Mouse (Mus musculus): ENCODE data around the gene Cdk5. TPM values are rescaled to one million over a fixed set of nuclear protein-coding genes. Genes with fewer than 3 reads are reported as not detected.
"Not testable (repeated sequence)": the region's sequence is repeated elsewhere in the genome, so short reads cannot be mapped to it uniquely, and the experiment has no call there.

Cdk5 gene
- total and polyA plus RNA-seq, 3 experiments = 12.7 to 26.6 (median 14.3) TPM

DNA sequence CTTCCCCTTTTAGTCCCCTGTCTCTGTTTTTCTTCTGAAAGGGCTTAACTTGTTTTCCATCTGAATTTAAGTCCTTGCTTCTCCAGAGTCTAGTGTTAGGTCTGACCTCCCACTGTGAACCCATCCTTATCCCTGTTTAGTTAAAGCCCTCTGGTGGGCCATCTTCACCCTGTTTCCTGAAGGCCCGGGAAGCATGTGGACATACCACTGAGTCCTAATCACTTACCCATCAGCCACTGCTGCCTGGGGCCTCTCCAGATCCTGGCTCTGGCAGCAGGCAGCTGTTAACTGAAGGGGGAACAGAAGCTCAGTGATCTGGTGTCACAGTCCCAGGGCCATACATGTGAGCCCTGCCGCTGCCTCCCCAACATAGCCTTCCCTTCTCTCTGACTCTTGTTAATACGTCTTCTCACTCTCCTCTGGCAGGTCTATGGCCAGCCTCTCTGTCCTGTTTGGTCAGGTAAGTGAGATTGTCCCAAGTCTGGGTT, 17.9 kb downstream of the Cdk5 start:
- no peak for DNase-seq (ENCODE audit: low spot score)
- H3K9me3 ChIP-seq (replicated peaks) = no peaks in the 10 kb centered on the region
- ATAC-seq (ENCODE audit: extremely low read depth, insufficient number of reproducible peaks, low FRiP score, poor library complexity, severe bottlenecking) = no peak
- TF ChIP-seq TAL1 (conservative IDR thresholded peaks at IDR 0.05; ENCODE audit: low read depth, low read length) (no peak), GATA2 (IDR thresholded peaks at IDR 0.05; ENCODE audit: borderline replicate concordance, low read depth, low read length) (no peak), POLR2AphosphoS5 (IDR thresholded peaks at IDR 0.05; ENCODE audit: insufficient replicate concordance, low read depth, low read length) (no peak), CTCF (IDR thresholded peaks at IDR 0.05; ENCODE audit: low read depth, low read length) (no peak), GATA1 (IDR thresholded peaks at IDR 0.05; ENCODE audit: borderline replicate concordance, low read length) (no peak)
- H3K27me3 ChIP-seq (ENCODE audit: insufficient read depth, low read length) = no peaks in the 10 kb centered on the region
- no peak overlapping the region for H3K4me3 ChIP-seq (ENCODE audit: low read depth, low read length)
- peaks cover 2% of the 10 kb centered on the region for H3K4me1 ChIP-seq (ENCODE audit: insufficient read depth, low read depth, low read length)
- peaks cover 99% of the 10 kb centered on the region for H3K36me3 ChIP-seq (replicated peaks)

DNA sequence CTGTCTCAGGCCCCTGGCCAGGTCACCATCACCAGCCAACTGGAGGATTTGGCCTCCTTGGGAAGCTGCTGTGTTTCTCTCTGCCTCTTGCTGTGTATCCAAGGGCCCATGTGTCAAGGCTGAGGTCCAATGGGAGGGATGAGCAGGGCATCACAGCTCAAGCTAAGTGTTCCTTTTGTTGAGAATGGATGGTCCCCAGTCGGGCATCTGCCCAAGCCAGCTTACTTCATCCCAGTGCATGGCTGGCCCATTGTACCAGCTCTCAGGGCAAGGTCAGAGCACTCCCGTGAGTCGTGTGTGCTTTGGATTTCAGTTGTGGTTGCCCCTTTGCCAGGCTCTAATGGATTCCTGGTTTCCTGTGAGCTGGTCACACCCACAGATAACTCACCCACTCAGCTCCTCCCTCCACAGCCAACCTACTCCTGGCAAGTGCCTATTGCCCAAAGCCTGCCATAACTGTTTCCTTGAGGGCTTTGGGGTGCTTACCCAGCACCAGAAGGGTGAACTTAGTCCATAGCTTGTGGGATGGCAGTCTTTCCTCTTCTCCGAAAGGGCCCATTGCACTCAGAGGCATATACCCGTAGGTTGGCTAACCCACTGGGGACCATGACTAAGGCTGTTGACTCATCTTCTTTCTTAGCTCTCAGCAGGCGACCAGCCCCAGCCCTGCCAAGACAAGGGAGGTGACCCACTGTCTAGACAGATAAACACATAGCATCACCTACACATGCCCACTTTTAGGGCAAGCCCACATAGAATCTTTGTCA, 18.6 kb downstream of the Cdk5 start:
- Histone ChIP-seq H3K9me3 (replicated peaks) (no peaks in the 10 kb centered on the region), H3K4me3 (ENCODE audit: low read depth, low read length) (no peak overlapping the region), H3K4me1 (ENCODE audit: insufficient read depth, low read depth, low read length) (peaks cover 3% of the 10 kb centered on the region), H3K36me3 (replicated peaks) (peaks cover 100% of the 10 kb centered on the region), H3K27me3 (ENCODE audit: insufficient read depth, low read length) (no peaks in the 10 kb centered on the region)
- DNase-seq (ENCODE audit: low spot score) (no peak), ATAC-seq (ENCODE audit: extremely low read depth, insufficient number of reproducible peaks, low FRiP score, poor library complexity, severe bottlenecking) (no peak)
- no peak for TF ChIP-seq CTCF (IDR thresholded peaks at IDR 0.05; ENCODE audit: low read depth, low read length)
- TF ChIP-seq POLR2AphosphoS5 (IDR thresholded peaks at IDR 0.05; ENCODE audit: insufficient replicate concordance, low read depth, low read length) = no peak
- no peak for TF ChIP-seq GATA2 (IDR thresholded peaks at IDR 0.05; ENCODE audit: borderline replicate concordance, low read depth, low read length)
- no peak for TF ChIP-seq GATA1 (IDR thresholded peaks at IDR 0.05; ENCODE audit: borderline replicate concordance, low read length)
- TF ChIP-seq TAL1 (conservative IDR thresholded peaks at IDR 0.05; ENCODE audit: low read depth, low read length) = no peak

DNA sequence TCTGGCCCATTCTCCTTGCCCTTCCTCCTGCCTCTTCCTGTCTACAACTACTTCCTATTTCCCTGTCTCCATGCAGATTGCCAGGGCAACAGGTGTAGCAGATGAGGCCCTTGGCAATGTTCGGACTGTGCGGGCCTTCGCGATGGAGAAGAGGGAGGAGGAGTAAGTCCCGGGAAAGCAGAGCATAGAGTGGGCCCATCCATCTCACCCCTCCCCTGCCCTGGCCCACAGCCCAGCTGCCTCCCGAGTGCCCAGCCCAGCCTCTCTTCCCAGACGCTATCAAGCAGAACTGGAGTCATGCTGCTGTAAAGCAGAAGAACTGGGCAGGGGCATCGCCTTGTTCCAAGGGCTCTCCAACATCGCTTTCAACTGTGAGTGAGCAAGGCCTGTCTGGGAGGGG, 21.4 kb downstream of the Cdk5 start:
- no peak for ATAC-seq (ENCODE audit: extremely low read depth, insufficient number of reproducible peaks, low FRiP score, poor library complexity, severe bottlenecking)
- Histone ChIP-seq H3K36me3 (replicated peaks) (peaks cover 94% of the 10 kb centered on the region), H3K4me3 (ENCODE audit: low read depth, low read length) (no peak overlapping the region)

DNA sequence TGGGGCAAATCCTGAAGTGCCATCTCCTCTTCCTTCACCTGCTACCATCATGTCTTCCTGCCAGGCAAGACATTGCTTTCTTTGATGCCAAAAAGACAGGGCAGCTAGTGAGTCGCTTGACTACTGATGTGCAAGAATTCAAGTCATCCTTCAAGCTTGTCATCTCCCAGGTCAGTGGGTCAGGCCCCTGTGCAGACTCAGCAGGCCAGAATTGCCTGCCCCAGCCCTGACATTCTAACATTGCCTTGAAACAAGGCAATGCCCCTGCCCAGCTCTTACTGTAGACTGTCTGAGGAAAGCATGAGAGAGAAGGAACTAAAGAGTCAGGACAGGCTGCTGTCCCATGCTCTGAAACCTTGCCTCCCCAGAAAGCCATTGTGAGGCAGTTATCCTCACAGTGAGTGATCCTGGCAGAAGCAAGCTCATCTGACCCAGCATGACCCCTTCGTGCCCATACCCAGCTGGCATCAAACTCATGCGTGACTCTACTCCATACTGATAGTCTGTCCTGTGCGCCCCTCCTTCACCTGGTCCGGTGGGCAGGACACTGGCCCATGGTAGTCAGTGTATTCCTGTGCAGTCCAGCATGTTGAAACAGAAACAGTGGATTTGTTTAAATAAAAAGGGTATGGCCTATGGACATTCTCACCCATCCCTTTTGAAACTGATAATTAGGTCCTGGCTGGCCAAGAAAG, 22.3 kb downstream of the Cdk5 start:
- DNase-seq (ENCODE audit: low spot score) (no peak), ATAC-seq (ENCODE audit: extremely low read depth, insufficient number of reproducible peaks, low FRiP score, poor library complexity, severe bottlenecking) (no peak)
- Histone ChIP-seq H3K36me3 (replicated peaks) (peaks cover 91% of the 10 kb centered on the region), H3K9me3 (replicated peaks) (no peaks in the 10 kb centered on the region), H3K4me3 (ENCODE audit: low read depth, low read length) (no peak overlapping the region), H3K4me1 (ENCODE audit: insufficient read depth, low read depth, low read length) (peaks cover 10% of the 10 kb centered on the region; the same call in 1 of the 2 replicates), H3K27me3 (ENCODE audit: insufficient read depth, low read length) (no peaks in the 10 kb centered on the region)
- TF ChIP-seq TAL1 (conservative IDR thresholded peaks at IDR 0.05; ENCODE audit: low read depth, low read length) (no peak), GATA1 (IDR thresholded peaks at IDR 0.05; ENCODE audit: borderline replicate concordance, low read length) (no peak), GATA2 (IDR thresholded peaks at IDR 0.05; ENCODE audit: borderline replicate concordance, low read depth, low read length) (no peak), CTCF (IDR thresholded peaks at IDR 0.05; ENCODE audit: low read depth, low read length) (no peak), POLR2AphosphoS5 (IDR thresholded peaks at IDR 0.05; ENCODE audit: insufficient replicate concordance, low read depth, low read length) (no peak)

More for the DNA sequence above, 21.4 kb downstream of the Cdk5 start:
- peaks cover 10% of the 10 kb centered on the region; the same call in 1 of the 2 replicates for H3K4me1 ChIP-seq (ENCODE audit: insufficient read depth, low read depth, low read length)
- no peaks in the 10 kb centered on the region for H3K27me3 ChIP-seq (ENCODE audit: insufficient read depth, low read length)
- no peaks in the 10 kb centered on the region for H3K9me3 ChIP-seq (replicated peaks)
- no peak for DNase-seq (ENCODE audit: low spot score)
- no peak for TF ChIP-seq TAL1 (conservative IDR thresholded peaks at IDR 0.05; ENCODE audit: low read depth, low read length)
- TF ChIP-seq GATA2 (IDR thresholded peaks at IDR 0.05; ENCODE audit: borderline replicate concordance, low read depth, low read length) = no peak
- no peak for TF ChIP-seq POLR2AphosphoS5 (IDR thresholded peaks at IDR 0.05; ENCODE audit: insufficient replicate concordance, low read depth, low read length)
- no peak for TF ChIP-seq GATA1 (IDR thresholded peaks at IDR 0.05; ENCODE audit: borderline replicate concordance, low read length)
- no peak for TF ChIP-seq CTCF (IDR thresholded peaks at IDR 0.05; ENCODE audit: low read depth, low read length)

DNA sequence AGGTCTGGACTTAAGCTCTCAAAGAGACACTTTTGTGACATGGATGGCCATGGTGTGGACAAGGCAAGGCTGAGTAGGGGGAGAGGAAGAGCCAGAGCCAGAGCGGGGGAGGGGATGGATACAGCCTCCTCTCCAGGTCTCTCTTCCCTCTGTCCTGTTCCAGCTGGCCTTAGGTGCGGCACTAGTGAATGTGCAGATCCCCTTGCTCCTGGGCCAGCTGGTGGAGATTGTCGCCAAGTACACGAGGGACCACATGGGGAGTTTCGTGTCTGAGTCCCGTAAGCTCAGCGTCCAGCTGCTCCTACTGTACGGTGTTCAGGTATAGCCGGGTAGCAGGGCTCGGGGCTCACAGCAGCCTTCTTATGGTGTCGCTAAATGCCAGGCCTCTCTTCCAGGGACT, 23.0 kb downstream of the Cdk5 start:
- H3K36me3 ChIP-seq (replicated peaks) = peaks cover 85% of the 10 kb centered on the region
- TF ChIP-seq CTCF (IDR thresholded peaks at IDR 0.05; ENCODE audit: low read depth, low read length) (no peak), POLR2AphosphoS5 (IDR thresholded peaks at IDR 0.05; ENCODE audit: insufficient replicate concordance, low read depth, low read length) (no peak), GATA2 (IDR thresholded peaks at IDR 0.05; ENCODE audit: borderline replicate concordance, low read depth, low read length) (no peak), TAL1 (conservative IDR thresholded peaks at IDR 0.05; ENCODE audit: low read depth, low read length) (no peak), GATA1 (IDR thresholded peaks at IDR 0.05; ENCODE audit: borderline replicate concordance, low read length) (no peak)
- no peak for DNase-seq (ENCODE audit: low spot score)
- peaks cover 8% of the 10 kb centered on the region for H3K4me1 ChIP-seq (ENCODE audit: insufficient read depth, low read depth, low read length)
- H3K9me3 ChIP-seq (replicated peaks) = no peaks in the 10 kb centered on the region
- ATAC-seq (ENCODE audit: extremely low read depth, insufficient number of reproducible peaks, low FRiP score, poor library complexity, severe bottlenecking) = no peak
- no peak overlapping the region for H3K4me3 ChIP-seq (ENCODE audit: low read depth, low read length)
- no peaks in the 10 kb centered on the region for H3K27me3 ChIP-seq (ENCODE audit: insufficient read depth, low read length)

DNA sequence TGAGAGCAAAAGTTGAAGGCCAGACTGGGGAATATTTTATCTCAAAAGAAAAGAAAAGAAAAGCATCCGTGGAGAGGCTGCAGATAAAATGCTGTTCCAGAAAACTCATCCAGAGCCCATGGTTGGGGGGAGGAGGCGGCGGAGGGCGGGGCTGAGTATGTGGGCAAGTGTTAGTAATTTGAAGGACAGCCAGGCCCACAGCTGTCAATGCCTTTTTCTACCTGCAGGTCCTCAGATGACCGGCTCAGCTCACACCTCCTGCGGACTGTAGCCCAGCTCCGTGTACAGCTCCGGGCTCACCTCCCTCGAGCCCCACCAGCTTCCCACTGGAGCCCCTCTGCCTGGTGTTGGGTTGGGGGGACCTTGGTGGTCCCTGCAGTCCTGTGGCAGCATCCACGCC, 23.6 kb downstream of the Cdk5 start:
- ATAC-seq (ENCODE audit: extremely low read depth, insufficient number of reproducible peaks, low FRiP score, poor library complexity, severe bottlenecking) (no peak), DNase-seq (ENCODE audit: low spot score) (no peak)
- no peak for TF ChIP-seq GATA1 (IDR thresholded peaks at IDR 0.05; ENCODE audit: borderline replicate concordance, low read length)
- TF ChIP-seq GATA2 (IDR thresholded peaks at IDR 0.05; ENCODE audit: borderline replicate concordance, low read depth, low read length) = no peak
- TF ChIP-seq POLR2AphosphoS5 (IDR thresholded peaks at IDR 0.05; ENCODE audit: insufficient replicate concordance, low read depth, low read length) = no peak
- no peak for TF ChIP-seq CTCF (IDR thresholded peaks at IDR 0.05; ENCODE audit: low read depth, low read length)
- no peak for TF ChIP-seq TAL1 (conservative IDR thresholded peaks at IDR 0.05; ENCODE audit: low read depth, low read length)
- Histone ChIP-seq H3K36me3 (replicated peaks) (peaks cover 79% of the 10 kb centered on the region), H3K9me3 (replicated peaks) (no peaks in the 10 kb centered on the region), H3K4me1 (ENCODE audit: insufficient read depth, low read depth, low read length) (peaks cover 15% of the 10 kb centered on the region), H3K27me3 (ENCODE audit: insufficient read depth, low read length) (no peaks in the 10 kb centered on the region), H3K4me3 (ENCODE audit: low read depth, low read length) (no peak overlapping the region)

DNA sequence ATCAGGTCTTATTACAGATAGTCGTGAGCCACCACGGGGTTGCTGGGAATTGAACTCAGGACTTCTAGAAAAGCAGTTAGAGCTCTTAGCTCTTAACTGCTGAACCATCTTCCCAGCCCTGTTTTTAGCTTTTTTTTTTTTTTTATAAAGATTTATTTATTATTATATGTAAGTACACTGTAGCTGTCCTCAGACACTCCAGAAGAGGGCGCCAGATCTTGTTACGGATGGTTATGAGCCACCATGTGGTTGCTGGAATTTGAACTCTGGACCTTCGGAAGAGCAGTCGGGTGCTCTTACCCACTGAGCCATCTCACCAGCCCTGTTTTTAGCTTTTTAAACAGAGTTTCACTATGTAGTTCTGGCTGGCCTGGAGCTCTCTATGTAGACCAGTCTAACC, 27.1 kb downstream of the Cdk5 start:
- DNase-seq (ENCODE audit: low spot score); H3K4me3 ChIP-seq (ENCODE audit: low read depth, low read length); H3K9me3 ChIP-seq (replicated peaks); ATAC-seq (ENCODE audit: extremely low read depth, insufficient number of reproducible peaks, low FRiP score, poor library complexity, severe bottlenecking); H3K27me3 ChIP-seq (ENCODE audit: insufficient read depth, low read length): not testable (repeated sequence)
- peaks cover 44% of the 10 kb centered on the region for H3K4me1 ChIP-seq (ENCODE audit: insufficient read depth, low read depth, low read length)
- peaks cover 47% of the 10 kb centered on the region for H3K36me3 ChIP-seq (replicated peaks)
